Mouse (Mus musculus) induced T-regulatory cell, adult 2 months (primary cell): ENCODE measurements around the gene Grik5.

Experiments
- DNase-seq: peaks from one replicate; pipeline ENCODE4 v3.0.0-alpha.2; 2012; ENCODE audit warnings: low read depth

Gene Grik5

DNA sequence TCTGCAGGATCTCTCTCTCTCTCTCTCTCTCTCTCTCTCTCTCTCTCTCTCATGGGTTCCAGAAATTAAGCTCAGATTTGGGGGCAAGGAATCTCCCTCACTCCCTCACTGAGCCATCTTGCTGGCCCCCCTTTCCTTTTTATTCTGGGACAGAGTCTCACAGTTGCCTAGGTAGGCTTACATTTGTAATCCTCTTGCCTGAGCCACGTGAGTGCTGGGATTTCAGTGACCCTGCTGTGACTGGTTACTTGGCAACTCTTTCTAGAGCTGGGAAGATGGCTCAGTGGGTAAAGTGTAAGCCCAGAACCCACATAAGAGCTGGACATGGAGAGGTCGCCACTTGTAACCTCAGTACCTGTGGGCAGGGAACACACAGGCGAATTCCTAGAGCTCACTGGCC lies 40.6 kb downstream of the Grik5 start:
- no peak for DNase-seq

DNA sequence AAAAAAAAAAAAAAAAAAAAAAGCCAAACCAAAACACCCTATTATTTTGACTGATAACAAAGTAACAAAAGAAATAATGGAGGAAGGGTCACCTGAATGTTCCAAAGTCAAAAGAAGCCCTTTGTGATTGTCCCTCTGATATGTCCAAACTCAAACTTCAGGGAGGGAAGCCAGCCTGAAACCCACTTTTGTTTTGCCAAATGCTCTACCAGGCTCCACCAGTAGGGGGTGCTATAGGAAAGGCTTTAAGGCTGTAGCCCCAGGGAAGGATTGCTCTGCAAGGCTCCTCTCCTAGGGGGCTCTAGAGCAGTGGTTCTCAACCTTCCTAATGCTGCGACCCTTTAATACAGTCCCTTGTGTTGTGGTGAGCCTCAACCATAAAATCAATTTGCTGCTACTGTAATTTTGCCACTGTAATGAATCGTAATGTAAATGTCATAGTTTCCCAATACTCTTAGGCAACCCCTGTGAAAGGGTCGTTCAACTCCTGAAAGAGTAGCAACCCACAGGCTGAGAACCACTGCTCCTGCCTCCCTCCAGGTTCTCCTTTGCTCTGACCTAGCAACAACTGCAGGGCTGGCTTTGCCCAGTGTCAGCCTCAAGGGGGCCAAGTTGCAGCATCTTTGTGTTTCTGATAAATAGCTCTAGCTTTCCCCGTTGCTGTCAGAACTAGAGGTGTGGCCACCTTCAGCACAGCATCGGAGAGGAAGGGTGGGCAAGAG lies 42.0 kb downstream of the Grik5 start:
- DNase-seq = peak; percentile 86

DNA sequence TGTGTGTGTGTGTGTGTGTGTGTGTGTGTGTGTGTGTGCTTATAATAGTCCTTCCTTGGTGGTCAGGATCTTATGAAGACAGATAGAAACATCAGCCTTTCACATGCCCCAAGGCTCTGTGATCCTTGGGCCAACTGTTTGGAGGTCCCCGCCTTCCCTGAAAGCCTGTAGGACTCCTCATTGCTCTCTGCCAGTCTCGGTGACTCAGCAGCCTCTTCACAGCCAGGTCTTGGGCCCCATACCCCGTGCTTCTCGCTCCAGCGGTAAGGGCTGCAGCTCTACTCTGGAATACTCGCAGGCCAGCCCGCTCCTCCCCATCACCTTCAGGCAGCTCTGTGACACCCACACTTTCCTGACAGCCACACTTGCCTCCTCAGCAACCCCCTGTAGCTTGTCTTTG lies 45.7 kb downstream of the Grik5 start:
- DNase-seq = no peak

DNA sequence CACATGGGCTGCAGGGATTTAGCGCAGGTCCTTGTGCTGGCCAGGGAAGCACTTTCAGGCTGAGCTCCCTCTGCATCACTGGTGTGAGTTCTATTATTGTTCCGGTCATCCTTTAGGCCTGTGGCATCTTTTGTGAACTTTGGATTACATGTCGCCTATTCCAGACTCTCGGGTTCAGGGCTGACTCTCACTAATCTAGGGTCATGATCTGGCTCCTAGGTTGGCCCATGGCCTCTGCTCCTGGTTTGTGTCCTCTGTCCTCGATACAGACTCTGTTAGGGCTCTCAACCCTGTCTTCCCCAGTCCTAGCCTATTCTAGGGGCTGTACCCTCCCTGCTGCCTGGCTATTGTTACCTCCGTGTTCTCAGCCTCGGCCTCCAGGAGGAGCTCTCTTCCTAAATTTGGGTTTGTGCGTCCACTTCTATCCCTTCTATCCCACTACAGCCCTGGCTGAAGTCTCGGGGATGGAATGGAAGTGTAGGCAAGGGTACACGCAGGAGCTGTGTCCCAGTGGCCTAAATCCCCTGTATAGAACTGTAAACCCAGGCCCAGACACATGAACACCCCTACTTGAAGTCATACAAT lies 46.2 kb downstream of the Grik5 start:
- DNase-seq = no peak

DNA sequence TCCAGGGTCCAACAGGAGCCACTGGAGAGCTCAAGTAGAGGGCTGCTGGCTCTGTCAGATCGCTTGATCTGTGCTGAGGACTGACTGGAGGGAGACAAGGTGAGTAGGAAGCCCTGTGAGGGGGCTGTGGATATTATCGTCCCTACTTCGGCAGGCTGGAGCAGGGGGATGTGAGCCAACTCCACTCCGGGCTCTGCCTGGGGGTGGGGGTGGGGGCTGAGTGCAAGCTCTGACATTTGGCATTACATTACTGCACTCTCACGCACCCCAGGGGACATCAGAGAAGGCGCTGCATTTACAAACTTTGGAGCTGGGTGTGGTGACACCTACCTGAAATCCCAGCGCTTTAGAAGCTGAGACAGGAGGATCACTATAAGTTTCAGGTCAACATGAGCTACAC lies 60.6 kb downstream of the Grik5 start:
- no peak for DNase-seq

DNA sequence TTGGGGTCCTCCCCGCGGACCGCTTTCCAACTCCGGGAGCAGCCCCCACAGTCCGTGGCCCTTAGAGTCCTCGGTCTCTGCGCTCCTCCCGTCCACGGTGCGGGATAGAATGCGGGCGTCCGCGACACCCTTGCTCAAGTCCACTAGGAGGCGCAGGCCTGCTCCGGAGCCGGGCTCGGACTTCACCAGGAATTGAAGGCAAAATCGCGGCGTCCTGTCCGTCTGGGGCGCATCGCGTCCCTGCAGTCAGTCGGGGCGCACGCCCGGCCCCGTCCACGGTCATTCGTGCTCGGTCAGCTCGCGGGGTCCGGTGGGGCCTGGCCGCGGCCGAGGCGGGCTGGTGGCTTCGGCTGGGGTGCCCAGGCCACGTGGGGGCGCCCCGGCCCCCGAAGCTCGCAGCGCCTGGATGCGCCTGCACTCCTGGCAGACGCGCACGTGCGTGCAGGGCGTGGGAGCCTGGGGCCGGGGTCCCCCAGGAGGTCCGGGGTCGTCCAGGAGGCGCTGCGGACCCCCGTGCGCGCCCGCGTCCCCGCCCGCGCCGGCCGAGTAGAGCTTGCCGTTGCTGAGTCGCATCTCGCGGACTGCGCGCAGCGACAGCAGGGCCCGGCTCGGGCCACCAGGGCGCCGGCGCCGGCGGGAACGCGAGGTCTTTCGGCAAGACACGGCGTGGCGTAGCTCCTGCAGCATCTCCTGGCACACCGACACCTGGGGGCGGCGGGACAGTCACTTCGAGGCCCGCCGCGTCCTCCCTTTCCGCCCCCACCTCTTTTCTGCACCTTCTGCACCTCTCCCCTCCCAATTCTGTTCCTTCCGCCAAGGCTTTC lies 61.8 kb downstream of the Grik5 start:
- DNase-seq = peak; percentile 52

DNA sequence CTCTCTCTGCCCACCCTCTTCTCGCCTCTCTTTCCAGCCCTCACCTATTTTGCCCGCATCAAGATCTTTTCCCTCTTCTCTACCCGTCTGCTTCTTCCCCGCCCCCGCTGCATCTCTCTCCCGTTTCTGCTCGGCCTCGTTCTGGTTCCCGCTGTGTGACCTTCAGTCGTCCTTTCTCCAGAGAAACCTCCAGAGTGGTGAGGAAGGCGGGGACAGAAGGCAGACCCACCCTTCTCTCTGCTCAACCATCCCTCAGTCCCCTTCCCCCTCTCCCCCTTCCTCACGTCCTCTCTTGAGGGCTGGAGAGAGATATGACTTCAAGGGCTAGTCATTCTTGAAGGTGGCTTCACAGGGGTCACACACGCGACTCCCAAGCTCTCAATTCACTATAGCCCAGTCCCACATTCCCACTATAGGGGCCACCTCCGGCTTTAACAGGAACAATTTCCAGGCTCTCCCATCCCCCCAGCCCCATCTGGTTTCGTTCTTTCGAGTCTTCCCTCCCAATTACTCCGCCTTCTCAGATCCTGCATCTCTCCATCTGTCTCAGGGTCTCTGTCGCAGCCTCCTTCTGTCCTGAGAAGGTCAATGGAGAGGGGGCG lies 62.9 kb downstream of the Grik5 start:
- DNase-seq = no peak

DNA sequence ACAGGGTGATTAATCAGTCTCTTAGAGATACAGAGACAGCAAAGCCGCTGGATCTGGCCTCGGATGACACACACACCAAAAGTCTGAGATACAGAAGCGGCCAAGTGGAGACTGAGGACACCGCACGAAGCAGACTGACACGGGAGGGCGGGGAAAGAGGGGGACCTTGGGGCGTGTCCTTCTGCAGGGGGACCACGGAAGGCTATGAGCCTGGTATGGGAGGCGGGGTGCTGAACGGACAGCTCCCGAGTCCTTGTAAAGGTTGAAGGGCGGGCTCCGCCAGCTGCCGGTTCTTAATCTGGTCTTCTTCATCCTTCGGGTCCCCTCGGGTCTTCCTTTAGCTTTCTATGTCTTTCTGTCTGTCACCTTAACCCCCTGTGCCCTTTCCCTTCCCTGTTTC lies 63.5 kb downstream of the Grik5 start:
- peak; percentile 70 for DNase-seq

DNA sequence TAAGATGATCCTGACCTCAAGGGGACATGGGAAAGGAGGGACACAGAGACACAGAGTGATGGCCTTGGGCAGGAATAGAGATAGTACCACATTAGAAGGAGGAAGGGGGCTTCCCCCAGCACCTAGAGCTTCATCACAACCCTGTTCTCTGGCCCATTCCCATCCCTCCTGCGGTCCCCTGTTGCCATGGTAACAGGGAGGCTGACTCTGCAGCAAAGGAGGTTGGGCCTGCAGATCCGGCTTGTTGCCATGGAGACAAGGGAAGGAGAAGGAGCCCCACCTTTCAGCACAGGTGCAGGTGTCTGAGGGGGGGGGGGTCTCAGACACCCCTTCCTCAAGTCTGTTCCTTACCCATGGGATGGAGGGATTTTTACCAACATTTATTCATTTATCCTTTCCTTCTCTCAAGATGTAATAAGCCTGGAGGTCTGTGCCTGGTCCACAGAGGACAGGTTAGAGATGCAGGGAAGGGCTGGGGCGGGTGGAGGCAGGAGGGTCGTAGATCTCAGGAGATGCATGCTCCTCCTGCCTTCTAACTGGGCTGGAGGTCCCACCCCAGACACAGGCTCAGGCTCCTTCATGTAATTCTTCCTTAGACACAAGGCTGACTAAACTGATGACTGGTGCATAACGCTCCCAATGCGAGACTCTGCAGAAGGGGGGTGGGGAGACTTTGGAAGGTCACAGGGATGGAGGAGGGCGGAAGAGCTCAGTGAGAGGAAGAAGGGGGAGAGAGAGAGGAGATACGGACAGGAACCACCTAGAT lies 64.4 kb downstream of the Grik5 start:
- DNase-seq = no peak

DNA sequence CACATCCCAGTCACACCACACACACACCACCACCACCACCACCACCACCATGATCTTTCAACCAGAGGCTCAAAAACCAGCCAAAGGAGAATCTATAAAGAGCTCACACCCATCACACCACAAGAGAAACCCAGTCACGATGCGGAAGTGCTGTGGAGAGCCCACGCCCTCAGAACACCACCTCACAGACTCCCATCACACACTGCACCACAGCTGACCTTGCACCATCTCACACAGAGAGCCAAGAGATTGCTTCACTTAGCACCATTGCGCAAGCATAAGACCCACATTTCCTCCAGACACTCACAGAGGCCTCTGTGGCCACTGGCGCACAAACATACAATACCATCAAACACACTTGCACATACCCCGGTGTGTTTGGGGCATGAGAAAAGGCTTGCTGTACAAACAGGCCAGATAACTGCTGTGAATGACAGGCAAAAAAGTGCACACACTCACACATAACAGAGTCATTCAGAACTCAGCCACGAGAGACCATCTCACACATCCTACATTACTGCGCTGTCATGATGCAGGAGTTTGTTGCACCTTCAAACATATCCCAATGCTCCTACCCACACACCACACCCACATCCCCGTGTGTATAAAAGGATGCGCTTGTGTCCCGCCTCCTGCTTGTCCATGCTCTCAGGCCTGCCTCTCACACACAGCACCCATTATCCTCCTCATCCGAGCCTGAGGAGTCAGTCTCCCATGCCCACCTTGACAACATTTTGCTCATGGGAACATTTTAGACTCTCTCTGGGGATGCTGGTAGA lies 65.4 kb downstream of the Grik5 start:
- DNase-seq = peak; percentile 27

DNA sequence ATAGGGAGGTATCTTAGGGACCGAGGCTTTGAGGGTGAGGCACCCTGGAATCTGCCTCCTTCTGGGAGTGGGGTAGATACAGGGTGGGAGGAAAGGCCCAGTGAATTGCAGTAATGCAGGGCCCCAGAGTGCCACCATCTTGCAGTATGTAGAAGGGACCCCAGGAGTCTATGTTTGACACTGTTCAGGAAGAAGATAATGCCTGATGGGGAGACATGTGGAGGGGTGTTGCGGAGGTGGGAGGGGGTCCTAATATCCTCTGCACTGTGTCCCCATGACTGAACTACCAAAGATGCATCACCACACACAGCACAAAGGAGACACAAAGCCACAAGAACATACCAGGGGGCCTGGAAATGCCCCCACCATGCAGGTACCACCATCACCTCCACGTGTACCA lies 66.0 kb downstream of the Grik5 start:
- DNase-seq = no peak

DNA sequence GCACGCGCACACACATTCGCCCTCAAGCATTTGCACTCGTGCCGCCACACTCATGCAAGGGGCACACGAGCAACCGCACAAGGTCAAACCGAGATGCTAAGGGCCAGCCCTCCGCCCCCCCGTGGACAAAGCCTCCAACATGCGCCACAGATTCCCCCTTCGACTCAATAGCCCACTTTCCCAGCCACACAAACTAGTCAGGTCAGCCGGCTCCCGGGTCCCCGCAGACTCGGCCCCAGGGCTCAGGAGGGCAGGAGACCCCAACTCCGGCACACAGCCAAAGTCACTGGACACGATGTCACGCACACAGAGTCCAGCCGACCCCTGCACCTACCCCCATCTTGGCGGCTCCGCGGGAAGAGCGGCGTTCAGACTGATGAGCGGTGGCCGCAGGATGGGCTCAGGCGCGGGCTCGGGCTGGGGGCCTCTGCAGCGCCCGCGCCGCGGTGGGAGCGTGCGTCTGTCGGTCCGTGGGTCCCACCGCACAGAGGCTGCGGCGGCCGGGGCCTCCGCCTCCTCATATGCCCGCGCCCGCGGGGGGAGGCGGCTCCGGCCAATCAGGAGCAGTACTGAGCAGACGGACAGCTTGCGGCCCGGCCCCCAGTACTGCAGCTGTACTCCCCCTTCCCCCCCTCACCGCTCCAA lies 66.6 kb downstream of the Grik5 start, which contains the start of gene Atp1a3:
Gene Atp1a3, minus strand, starts transcription at position 538 of the 645 bp plus-strand sequence.
- DNase-seq = no peak

DNA sequence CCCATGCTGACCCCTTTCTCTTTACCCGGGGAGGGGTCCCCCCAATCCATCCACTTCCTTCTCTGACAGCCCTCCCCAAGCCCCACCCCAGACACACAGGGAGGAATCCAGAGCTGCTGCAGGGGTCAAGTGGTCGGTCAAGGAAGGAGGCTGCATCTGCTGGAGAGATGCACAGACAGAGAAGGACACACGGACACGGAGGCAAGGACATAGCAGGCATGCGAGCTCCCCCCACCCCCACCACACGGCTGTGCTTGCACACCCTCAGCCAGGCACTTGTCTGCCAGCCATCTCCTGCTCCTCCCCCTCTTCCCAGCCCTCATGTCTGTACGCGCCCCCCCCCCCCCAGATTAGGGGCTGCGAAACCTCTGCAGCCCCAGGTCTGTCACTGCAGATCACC lies 67.3 kb downstream of the Grik5 start:
- no peak for DNase-seq

DNA sequence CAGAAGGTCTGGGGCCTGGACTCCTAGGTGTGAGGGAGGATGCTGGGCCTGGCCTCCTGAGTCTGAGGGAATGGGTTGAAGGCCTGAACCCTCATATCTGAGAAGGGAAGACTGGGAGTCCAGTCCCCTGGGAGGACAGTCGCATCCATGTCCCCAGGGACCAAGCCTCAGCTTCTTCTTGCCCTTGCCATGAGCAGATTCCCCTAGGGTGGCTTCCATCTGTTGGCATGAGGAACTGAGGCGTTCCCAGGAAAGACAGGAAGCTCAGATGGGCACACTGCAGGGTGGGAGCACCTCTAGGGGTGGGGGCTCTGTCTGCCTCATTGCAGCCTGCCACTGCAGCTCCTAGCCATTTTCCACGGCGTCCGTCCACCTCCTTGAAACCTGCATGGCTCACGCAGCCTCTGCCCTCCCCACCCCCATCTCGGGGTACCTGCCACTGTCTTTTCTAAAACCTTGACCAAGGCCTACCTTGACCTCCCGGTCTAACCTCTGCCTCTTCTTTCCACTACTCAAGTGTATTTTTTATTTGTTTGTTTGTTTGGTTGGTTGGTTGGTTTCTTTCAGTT lies 68.2 kb downstream of the Grik5 start:
- DNase-seq = no peak

DNA sequence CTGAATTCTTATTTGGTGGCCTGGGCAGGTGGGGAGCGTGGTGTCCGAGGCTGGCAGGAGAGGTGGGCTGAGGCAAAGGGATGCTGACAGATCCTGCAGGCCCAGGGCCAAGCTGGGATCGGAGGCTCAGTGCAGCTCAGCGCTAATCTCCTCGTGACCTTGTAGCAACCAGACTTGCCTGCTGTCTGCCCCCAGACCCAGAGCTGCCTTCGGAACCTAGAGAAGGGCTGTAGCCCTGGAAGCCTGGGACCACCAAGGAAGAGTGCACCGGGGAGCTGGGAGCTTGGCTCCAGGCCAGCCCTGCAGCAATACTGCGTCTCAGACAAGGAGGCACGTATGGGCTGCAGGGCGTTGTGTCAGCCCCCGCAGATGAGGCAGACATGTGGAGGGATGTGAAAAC lies 68.9 kb downstream of the Grik5 start:
- no peak for DNase-seq

DNA sequence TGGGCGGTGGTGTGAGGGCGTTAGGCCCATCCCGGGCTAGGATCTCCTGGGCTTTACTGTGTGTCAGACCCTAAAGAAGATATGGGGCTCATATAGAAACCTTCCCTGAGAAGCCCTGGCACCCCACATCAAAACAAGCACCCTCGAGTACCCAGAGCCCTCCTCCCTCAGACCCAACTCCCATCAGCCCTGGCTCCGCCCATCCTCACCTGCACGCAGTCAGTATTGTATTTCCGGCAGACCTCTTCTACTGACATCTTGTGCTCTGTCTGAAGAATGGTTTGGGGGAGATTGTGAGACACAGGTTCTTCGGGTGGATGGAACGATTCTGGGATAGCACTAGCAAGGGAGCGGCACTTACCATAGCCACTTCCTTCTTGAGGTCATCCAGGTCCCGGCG lies 71.4 kb downstream of the Grik5 start:
- DNase-seq = peak; percentile 46

DNA sequence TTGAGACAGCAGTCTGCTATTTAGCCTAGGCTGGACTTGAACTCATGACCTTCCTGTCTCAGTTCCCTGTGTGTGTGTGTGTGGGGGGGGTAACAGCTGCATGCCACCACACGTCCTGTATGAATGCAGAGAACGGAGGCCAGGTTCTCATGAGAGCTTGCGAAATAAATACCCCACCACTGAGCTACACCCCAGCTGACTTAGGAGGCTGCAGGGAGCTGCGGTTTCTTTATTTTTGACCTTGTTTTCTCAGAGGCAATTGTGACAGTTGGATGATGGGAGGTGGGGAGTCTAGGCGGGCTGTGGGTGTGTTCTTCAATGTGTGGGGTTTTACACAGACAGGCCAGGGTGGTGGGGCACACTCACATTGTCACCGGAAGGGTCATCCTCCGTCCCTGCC lies 71.9 kb downstream of the Grik5 start:
- DNase-seq = peak; percentile 32

DNA sequence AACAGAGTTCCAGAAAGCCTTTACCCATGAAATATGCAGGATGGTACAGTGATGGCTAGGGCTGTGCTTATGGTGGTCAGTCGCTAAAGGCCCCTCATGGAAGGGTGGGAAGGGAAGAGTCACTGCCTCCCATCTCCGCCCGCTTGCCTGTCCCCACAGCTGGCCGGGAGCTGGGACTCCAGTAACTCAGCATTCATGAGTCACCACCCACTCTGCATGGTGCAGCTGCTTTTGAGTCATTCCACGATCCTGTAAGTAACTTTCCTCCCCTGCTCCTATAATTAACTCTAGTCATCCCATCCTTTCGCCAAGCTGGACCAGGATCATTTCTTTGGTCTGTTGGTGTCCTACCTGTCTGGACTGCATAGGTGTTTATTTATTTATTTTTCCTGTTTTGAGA lies 79.1 kb downstream of the Grik5 start:
- DNase-seq = no peak

DNA sequence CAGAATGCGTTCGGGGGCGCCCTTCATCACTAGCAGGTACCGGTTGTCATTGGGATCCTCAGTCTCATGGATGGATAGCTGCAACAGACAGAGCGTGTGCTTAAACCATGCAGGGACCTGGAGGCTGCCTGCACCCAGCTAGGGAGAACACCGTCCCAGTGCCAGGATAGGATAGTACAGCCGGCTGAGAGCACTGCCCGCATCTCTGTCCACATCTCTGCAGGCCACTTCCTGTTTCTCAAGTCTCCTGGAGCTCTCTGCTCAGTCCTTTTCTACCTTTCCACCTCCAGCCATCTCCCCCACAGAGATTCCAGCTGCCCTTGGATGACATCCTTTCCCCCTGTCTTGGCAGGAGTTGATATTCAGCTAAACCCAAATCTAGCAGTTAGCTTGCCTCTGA lies 81.7 kb downstream of the Grik5 start:
- DNase-seq = no peak

DNA sequence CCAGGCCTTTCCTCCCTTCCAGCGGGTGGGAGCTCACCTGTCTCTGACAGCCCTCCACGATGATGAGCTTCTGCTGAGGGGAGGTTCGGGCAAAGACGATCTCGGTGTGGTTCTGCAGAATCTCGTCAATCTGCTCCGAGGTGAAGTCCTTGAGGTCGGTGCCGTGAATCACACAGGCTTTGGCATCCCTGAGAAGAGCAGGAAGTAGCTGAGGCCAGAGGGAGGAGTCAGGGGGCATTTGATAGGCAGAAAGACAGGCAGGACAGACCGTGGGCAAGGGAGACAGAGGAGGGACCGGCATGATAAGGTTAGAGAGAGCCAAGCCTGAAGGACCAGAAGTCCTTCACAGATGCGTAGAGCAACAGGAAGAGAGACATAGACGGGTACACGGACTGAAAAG lies 84.2 kb downstream of the Grik5 start:
- DNase-seq = no peak
